8 mouse cellular contexts compared by ENCODE assay signal in genomic region chr1:157038111-157039008, GRCm38 (mm10).
DNase-seq lines count a peak whose midpoint lies in the region; ATAC-seq and TF ChIP-seq lines count a peak whose summit lies in the region.

No protein-coding gene starts in this region.

- peak overlapping the region; percentile 41 for H3K4me2 ChIP-seq in forebrain, embryonic 14.5 days (ENCODE audit: low read length)
- peak overlapping the region; percentile 68 for H3K4me2 ChIP-seq in liver, embryonic 15.5 days

- H3K27me3 ChIP-seq in thymus, adult 2 months (ENCODE audit: control insufficient read depth, insufficient read depth, low read length): no peaks in the 10 kb centered on the region
- H3K27me3 ChIP-seq in forebrain, embryonic 14.5 days (replicated peaks; ENCODE audit: control insufficient read depth, insufficient read depth, low read length): no peaks in the 10 kb centered on the region
- H3K27me3 ChIP-seq in liver, embryonic 15.5 days: no peaks in the 10 kb centered on the region

- no peak for ATAC-seq in forebrain, embryonic 14.5 days
- ATAC-seq in liver, embryonic 15.5 days (ENCODE audit: insufficient read depth): no peak

- peaks cover 26% of the 10 kb centered on the region for H3K4me1 ChIP-seq in thymus, adult 2 months (replicated peaks; ENCODE audit: control insufficient read depth, insufficient read depth, low read length)
- peaks cover 36% of the 10 kb centered on the region for H3K4me1 ChIP-seq in forebrain, embryonic 14.5 days (ENCODE audit: control insufficient read depth, insufficient read depth, low read length)
- peaks cover 31% of the 10 kb centered on the region for H3K4me1 ChIP-seq in liver, embryonic 15.5 days (replicated peaks)

- no peak overlapping the region for H3K9ac ChIP-seq in forebrain, embryonic 14.5 days (ENCODE audit: low read length)
- H3K9ac ChIP-seq in liver, embryonic 15.5 days: no peak overlapping the region

- H3K4me3 ChIP-seq in thymus, adult 2 months (ENCODE audit: control insufficient read depth, insufficient read depth, low read length): peak overlapping the region; percentile 59
- no peak overlapping the region for H3K4me3 ChIP-seq in forebrain, embryonic 14.5 days (ENCODE audit: low read depth, low read length)
- peak overlapping the region; percentile 27; the same call in 1 of the 2 replicates for H3K4me3 ChIP-seq in liver, embryonic 15.5 days (replicated peaks)

- peak; percentile 26 for DNase-seq in thymus, adult 2 months
- DNase-seq in thymus, postnatal 10 days (ENCODE audit: low spot score in 2 of 2): no peak
- DNase-seq in forebrain, embryonic 14.5 days (ENCODE audit: low spot score): peak; percentile 29
- peak; percentile 28 for DNase-seq in thymus, postnatal 25 days
- DNase-seq in ovary, postnatal 36 days (ENCODE audit: low spot score): no peak
- DNase-seq in spleen, postnatal 4 days (ENCODE audit: low spot score in 2 of 2): no peak
- no peak for DNase-seq in ovary, postnatal 10 days (ENCODE audit: low spot score)

- 26% methylated on average over 14 of the region's 14 CpGs for WGBS in thymus, adult 2 months
- 53% methylated on average over 14 of the region's 14 CpGs for WGBS in forebrain, embryonic 14.5 days
- 60% methylated on average over 14 of the region's 14 CpGs for WGBS in liver, embryonic 15.5 days (ENCODE audit: insufficient replicate concordance)

- no peak for TF ChIP-seq CTCF in thymus, adult 2 months (IDR thresholded peaks at IDR 0.05; ENCODE audit: borderline replicate concordance, control insufficient read depth, extremely low read depth, insufficient read depth, low read length, poor library complexity)

- no peak for TF ChIP-seq POLR2A in thymus, adult 2 months (IDR thresholded peaks at IDR 0.05; ENCODE audit: control insufficient read depth, extremely low read depth, insufficient read depth, low read length, poor library complexity)

- H3K36me3 ChIP-seq in thymus, adult 2 months (ENCODE audit: control insufficient read depth, insufficient read depth, low read length): no peaks in the 10 kb centered on the region
- H3K36me3 ChIP-seq in forebrain, embryonic 14.5 days (ENCODE audit: control insufficient read depth, insufficient read depth, low read length): no peaks in the 10 kb centered on the region
- H3K36me3 ChIP-seq in liver, embryonic 15.5 days (replicated peaks): no peaks in the 10 kb centered on the region

- no peaks in the 10 kb centered on the region; the same call in 1 of the 2 replicates for H3K9me3 ChIP-seq in forebrain, embryonic 14.5 days (replicated peaks; ENCODE audit: control insufficient read depth, low read length)
- H3K9me3 ChIP-seq in liver, embryonic 15.5 days (replicated peaks): 0 out of 2 replicates have a peak, but pooled peaks cover 3% of the 10 kb centered on the region

- H3K27ac ChIP-seq in thymus, adult 2 months (ENCODE audit: control insufficient read depth, insufficient read depth, low read length): peak overlapping the region; percentile 90
- peak overlapping the region; percentile 95 for H3K27ac ChIP-seq in forebrain, embryonic 14.5 days (ENCODE audit: low read depth, low read length)
- H3K27ac ChIP-seq in liver, embryonic 15.5 days (replicated peaks): peak overlapping the region; percentile 86

Comparison
In these comparisons a context has a peak if more than half of its experiments do, and no peak if none do; other contexts are left out.
1. DNase-seq: peak in thymus, adult 2 months (single experiment), forebrain, embryonic 14.5 days (single experiment) and thymus, postnatal 25 days (single experiment); none in thymus, postnatal 10 days (0 of 2), ovary, postnatal 36 days (single experiment), spleen, postnatal 4 days (0 of 2) and ovary, postnatal 10 days (single experiment).
2. Peak in every context shown above with its lines, with median percentiles within 50 percentile points of each other: H3K27ac ChIP-seq.